Mouse (Mus musculus) urinary bladder, postnatal 10 days (tissue): ENCODE data around the gene Rilp.
A peak's percentile ranks its signal among the peaks of the same experiment; 100 is the strongest.

Experiments
- DNase-seq: peaks from one replicate; pipeline ENCODE4 v3.0.0; 2022; ENCODE audit warnings: low spot score

Gene Rilp

DNA sequence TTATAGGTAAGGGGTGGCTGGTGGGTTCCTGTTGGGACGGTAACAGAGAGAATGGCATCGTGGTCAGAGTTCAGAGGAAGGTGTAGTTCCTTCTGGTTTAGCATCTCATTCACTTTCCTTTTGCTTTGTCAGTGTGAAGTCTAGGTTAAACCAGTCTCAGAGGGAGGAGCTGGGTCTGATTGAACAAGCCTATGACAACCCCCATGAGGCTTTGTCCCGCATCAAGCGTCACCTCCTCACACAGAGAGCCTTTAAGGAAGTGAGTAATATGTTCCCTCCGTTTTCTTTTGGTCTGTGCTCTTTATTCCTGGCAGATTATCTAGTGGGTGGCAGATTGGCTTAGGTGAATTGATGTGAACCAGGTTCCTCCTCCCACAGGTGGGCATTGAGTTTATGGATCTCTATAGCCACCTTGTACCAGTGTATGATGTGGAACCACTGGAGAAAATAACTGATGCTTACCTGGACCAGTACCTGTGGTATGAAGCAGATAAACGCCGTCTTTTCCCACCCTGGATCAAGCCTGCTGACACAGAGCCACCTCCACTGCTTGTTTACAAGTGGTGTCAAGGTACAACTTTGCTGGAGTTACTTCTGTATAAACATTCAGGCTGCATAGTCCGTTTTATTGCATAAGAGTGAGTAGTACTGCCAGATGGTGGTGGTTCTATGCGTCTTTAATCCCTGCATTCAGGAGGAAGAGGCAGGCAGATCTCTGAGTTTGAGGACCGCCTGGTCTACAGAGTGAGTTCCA, 15.4 kb upstream of the Rilp start:
- no peak for DNase-seq

DNA sequence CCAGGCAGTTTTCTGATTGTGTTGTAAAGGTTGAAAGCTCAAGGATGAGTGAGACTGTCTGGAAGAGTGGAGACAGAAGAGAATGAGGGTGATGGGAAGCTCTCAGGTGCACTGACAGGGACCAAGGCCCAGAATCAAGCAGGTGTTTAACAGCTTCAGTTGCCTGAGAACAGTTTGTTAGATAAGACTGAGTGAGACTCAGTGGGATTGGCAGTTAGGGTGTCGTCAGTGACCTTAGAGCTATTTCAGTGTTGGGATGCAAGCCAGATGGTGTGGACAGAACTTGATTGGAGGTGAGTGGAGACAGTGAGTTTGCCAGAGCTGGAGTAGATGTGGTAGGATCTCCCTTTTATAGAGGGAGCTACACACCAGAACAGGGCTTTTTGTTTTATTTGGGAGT, 11.8 kb upstream of the Rilp start:
- DNase-seq: no peak

- no peak for DNase-seq
Measured at GRCm38 (mm10) chr11:75508162-75508561, 1.7 kb upstream of the Rilp start.

DNA sequence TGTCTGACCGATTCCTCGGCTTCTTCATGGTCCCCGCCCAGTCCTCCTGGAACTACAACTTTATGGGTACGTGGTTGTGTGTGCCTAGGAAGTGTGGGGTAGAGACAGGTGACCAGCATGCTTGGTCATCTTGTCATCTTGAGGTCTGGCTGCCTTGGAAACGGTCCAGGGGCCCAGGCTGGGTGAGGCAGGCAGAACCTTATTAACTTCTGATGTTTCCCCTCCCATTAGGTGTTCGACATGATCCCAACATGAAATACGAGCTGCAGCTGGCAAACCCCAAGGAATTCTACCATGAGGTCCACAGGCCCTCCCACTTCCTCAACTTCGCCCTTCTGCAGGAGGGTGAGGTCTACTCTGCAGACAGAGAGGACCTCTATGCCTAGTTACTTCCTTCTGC, 990 bp upstream of the Rilp start:
- no peak for DNase-seq

DNA sequence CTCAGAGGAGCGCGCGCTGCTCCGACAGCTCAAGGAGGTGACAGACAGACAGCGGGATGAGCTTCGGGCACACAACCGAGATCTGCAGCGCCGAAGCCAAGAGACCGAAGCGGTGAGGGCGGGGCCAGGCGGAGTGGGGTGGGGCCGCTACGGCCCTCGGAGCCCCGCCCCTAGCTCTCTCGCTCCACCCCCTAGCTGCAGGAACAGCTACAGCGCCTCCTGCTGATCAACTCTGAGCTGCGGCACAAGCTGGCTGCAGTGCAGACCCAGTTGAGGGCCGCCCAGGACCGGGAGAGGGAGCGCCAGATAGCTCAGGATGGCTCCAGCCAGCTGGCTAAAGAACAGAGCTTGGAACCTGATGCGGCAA, 716 bp downstream of the Rilp start:
- peak; percentile 83 for DNase-seq

DNA sequence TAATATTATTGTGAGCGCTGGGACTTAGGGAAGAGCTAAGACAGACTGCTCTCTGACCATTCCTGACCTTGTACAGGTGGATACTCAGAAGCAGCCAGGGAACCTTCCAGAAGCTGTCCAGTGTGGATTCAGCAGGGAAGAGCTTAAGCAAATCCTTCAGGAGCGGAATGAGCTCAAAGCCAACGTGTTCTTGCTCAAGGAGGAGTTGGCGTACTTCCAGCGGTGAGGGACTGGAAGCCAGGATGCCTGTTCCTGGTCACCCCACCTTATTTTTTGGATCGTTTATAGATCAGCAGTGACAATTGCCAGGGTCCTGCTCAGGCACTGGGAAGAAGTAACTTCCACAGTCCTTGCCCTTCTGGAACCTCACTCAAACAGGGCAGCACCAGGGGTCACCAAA, 1.3 kb downstream of the Rilp start:
- DNase-seq: no peak

DNA sequence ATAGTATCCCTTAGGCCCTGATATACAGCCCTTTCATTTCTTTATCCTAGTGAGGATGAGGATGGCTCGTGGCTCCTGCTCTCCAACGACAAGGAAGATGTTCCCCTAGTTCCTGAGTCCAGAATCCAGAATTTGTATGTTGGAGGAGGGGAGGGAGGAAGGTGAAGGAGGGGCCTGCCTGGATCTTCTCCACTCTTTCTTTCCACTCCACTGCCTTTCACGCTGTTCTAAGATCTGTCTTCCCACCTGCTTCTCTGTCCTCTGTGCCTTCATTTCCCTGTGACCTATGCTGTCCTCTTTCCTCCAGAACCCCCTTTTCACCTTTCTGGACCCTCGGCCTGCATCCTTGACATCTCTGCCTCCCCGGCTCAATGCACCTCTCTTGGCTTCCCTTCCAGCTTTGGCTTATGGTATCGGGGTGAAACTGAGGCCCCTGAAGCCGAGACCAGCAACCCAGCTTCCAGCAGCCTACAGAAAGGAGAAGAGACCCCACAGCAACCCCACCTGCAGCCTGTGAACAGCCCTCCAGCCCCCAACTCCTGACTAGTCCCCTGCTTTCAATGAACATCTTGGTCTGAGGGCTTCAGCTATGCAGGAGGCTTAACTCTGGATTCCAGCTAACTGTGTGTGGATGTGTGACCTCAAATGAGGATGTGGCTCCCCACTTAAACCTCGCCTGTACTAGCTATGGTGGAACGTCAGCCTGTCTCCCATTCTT, 2.6 kb downstream of the Rilp start:
- no peak for DNase-seq

GRCm38 (mm10) chr11:75513336-75513735, 3.4 kb downstream of the Rilp start, which contains the start of gene Scarf1:
Gene Scarf1 (plus strand): TSS chr11:75513540.
- DNase-seq: no peak

- no peak for DNase-seq
Measured at GRCm38 (mm10) chr11:75515186-75515585, 5.3 kb downstream of the Rilp start.

DNA sequence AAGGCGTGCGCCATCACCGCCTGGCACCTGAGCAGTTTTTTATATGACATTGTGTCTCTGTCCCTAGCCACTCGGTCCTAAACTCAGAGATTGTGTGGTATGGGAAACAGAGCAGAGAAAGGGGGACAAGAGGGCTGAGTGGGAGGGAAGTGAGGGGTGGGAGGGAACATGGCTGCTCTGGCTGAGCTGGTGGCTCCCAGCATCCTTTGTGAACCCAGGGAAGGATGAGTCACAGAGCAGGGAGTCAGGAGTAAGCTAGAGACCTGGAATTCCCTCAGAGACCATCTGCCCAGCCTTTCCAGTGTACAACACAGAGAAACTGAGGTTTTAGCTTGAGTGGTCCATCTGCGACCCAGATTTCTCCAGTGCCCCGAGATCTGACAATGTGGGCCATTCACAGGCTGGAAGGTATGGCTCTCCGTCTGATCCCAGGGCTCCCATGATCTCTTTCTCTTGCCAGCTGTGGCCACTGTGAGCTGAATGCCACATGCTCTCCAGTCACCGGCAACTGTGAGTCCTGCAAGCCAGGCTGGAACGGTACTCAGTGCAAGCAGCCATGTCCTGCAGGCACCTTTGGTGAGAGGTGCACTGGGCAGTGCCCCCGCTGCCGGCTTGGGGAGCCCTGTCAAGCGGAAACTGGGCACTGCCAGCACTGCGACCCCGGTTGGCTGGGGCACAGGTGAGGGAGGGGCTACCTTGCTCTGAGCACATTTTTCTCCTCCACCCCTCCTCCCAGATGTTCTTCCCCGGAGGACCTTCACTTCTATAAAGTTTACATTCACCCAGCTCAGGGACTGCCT, 10.1 kb downstream of the Rilp start:
- no peak for DNase-seq

GRCm38 (mm10) chr11:75521609-75522008, 11.7 kb downstream of the Rilp start:
- DNase-seq: no peak

DNA sequence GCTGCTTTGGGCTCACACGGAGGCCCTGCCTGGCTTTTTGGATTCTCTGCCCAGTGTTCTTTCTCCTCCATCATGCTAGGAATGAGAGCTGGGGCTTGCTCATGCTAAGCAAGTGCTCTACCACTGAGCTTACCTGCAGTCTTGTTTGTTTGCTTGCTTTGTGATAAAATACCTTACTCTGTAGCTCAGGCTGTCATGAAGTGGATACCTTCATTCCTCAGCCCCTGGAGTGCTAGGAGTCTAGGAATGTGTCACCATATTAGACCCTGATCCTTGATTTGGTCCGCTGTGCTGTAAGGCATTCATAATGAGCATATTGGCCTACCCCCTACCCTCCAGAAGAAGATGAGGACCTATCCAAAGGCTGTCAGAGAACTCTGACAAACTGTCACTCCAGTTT, 12.9 kb downstream of the Rilp start:
- no peak for DNase-seq

- no peak for DNase-seq
Measured at GRCm38 (mm10) chr11:75525531-75526125, 15.7 kb downstream of the Rilp start.

GRCm38 (mm10) chr11:75526943-75527342, 17.0 kb downstream of the Rilp start:
- no peak for DNase-seq

- no peak for DNase-seq
Measured at GRCm38 (mm10) chr11:75529771-75530170, 19.9 kb downstream of the Rilp start.

DNA sequence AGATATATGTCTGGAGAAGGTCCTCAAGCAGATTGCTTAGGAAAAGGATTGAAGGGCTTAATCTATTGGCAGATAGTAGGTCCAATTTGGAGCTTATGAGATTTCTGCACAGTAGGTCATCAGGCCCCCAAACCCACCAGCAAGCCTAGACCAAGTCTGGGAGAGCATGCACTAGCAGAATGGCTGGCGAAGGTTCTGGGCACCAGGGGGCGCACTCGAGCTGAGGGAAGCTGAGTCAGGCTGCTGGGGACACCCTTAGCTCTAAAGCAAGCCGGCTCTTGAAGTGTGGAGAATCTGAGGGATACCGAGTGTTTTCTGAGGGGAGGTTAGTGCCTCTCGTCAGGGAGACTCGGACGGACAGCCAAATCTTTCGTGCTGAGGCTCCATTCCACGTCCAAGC, 20.4 kb downstream of the Rilp start:
- DNase-seq: peak; percentile 97

GRCm38 (mm10) chr11:75530845-75531373, 21.0 kb downstream of the Rilp start:
- no peak for DNase-seq

DNA sequence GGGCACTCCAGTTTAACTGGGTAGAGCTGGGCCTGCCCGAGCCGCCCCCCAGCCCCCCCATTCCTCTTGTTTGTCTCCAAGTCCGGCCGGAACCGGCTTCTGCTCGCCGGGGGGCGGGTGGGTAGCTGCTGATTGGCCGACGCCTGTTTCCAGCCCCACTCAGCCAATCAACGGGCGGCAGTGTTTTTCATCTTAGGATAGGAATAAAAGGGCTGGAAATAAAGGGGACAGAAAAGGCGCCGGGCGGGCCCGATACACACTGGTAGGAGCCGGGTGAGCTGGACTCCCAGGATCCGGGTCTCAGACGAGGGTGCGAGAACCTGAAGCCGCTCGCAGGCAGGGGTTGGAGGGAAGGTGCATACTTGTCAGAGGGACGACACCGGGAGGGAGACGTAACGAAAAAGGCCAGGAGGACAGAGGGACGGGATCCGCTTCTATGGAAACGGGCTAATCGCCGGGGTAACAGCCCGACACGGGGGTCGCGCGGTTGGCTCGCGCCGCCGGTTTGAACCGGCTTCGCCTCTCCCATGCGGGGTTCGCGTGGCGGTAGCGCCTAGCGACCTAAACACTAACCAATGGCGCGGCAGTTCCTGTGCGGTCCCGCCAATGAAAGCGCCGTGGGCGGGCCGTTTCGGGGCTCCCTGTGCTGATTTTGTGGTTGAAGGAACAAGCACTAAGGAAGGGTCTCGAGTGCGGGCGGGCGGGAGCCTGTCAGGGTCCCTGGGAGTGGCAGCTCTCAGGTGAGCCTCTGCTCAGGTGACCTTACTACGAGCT, 21.8 kb downstream of the Rilp start, which contains the start of gene Slc43a2:
TSS of gene Slc43a2 (plus strand) at position 226 of the 774 bp plus-strand sequence.
- peak; percentile 66 for DNase-seq

GRCm38 (mm10) chr11:75532340-75533277, 22.7 kb downstream of the Rilp start:
- DNase-seq: no peak
